Mouse (Mus musculus): Measurements from ENCODE around the gene 4930402H24Rik. TPM values are rescaled to one million over a fixed set of nuclear protein-coding genes. Genes with fewer than 3 reads are reported as not detected.

4930402H24Rik gene
- total and polyA plus RNA-seq, 3 experiments = 31.1 to 43.5 (median 36.9) TPM

- DNase-seq = no peak
Measured at GRCm38 (mm10) chr2:130813729-130814128, 92.5 kb downstream of the 4930402H24Rik start.

- no peak for DNase-seq
Measured at GRCm38 (mm10) chr2:130812487-130812886, 93.7 kb downstream of the 4930402H24Rik start.

GRCm38 (mm10) chr2:130805146-130805545, 101.1 kb downstream of the 4930402H24Rik start:
- no peak for DNase-seq

GRCm38 (mm10) chr2:130803706-130804105, 102.5 kb downstream of the 4930402H24Rik start:
- DNase-seq = no peak

GRCm38 (mm10) chr2:130795731-130796130, 110.5 kb downstream of the 4930402H24Rik start:
- no peak for DNase-seq

GRCm38 (mm10) chr2:130791722-130792121, 114.5 kb downstream of the 4930402H24Rik start:
- DNase-seq = no peak

- DNase-seq = no peak
Measured at GRCm38 (mm10) chr2:130789642-130790041, 116.6 kb downstream of the 4930402H24Rik start.

GRCm38 (mm10) chr2:130789039-130789438, 117.2 kb downstream of the 4930402H24Rik start:
- no peak for DNase-seq

GRCm38 (mm10) chr2:130784939-130785338, 121.3 kb downstream of the 4930402H24Rik start:
- DNase-seq = no peak

- DNase-seq = no peak
Measured at GRCm38 (mm10) chr2:130780615-130781303, 125.4 kb downstream of the 4930402H24Rik start.

- no peak for DNase-seq
Measured at GRCm38 (mm10) chr2:130779935-130780334, 126.3 kb downstream of the 4930402H24Rik start.

GRCm38 (mm10) chr2:130776610-130777009, 129.6 kb downstream of the 4930402H24Rik start:
- no peak for DNase-seq

GRCm38 (mm10) chr2:130767483-130767882, 138.7 kb downstream of the 4930402H24Rik start:
- DNase-seq = no peak

- DNase-seq = peak; percentile 19
Measured at GRCm38 (mm10) chr2:130765396-130765795, 140.8 kb downstream of the 4930402H24Rik start.

- DNase-seq = no peak
Measured at GRCm38 (mm10) chr2:130760876-130761275, 145.3 kb downstream of the 4930402H24Rik start.

- DNase-seq = no peak
Measured at GRCm38 (mm10) chr2:130755061-130755607, 151.1 kb downstream of the 4930402H24Rik start.

GRCm38 (mm10) chr2:130754596-130754995, 151.6 kb downstream of the 4930402H24Rik start:
- DNase-seq = no peak

- no peak for DNase-seq
Measured at GRCm38 (mm10) chr2:130750449-130750848, 155.8 kb downstream of the 4930402H24Rik start.

- no peak for DNase-seq
Measured at GRCm38 (mm10) chr2:130749708-130750107, 156.5 kb downstream of the 4930402H24Rik start.

GRCm38 (mm10) chr2:130743576-130743975, 162.6 kb downstream of the 4930402H24Rik start:
- DNase-seq = no peak

- no peak for DNase-seq
Measured at GRCm38 (mm10) chr2:130740096-130740495, 166.1 kb downstream of the 4930402H24Rik start.

GRCm38 (mm10) chr2:130738019-130738418, 168.2 kb downstream of the 4930402H24Rik start:
- no peak for DNase-seq

- no peak for DNase-seq
Measured at GRCm38 (mm10) chr2:130735281-130735680, 170.9 kb downstream of the 4930402H24Rik start.

GRCm38 (mm10) chr2:130733444-130733843, 172.8 kb downstream of the 4930402H24Rik start:
- no peak for DNase-seq
